Mouse (Mus musculus) ovary, postnatal 10 days (tissue): ENCODE data around the gene Krba1.

ENCODE experiments used
- DNase-seq: peaks from one replicate; pipeline ENCODE4 v3.0.0; 2022; ENCODE audit warnings: low spot score

The Krba1 gene

GRCm38 (mm10) chr6:48426956-48427355 is 31.6 kb downstream of the Krba1 start:
- no peak for DNase-seq

DNA sequence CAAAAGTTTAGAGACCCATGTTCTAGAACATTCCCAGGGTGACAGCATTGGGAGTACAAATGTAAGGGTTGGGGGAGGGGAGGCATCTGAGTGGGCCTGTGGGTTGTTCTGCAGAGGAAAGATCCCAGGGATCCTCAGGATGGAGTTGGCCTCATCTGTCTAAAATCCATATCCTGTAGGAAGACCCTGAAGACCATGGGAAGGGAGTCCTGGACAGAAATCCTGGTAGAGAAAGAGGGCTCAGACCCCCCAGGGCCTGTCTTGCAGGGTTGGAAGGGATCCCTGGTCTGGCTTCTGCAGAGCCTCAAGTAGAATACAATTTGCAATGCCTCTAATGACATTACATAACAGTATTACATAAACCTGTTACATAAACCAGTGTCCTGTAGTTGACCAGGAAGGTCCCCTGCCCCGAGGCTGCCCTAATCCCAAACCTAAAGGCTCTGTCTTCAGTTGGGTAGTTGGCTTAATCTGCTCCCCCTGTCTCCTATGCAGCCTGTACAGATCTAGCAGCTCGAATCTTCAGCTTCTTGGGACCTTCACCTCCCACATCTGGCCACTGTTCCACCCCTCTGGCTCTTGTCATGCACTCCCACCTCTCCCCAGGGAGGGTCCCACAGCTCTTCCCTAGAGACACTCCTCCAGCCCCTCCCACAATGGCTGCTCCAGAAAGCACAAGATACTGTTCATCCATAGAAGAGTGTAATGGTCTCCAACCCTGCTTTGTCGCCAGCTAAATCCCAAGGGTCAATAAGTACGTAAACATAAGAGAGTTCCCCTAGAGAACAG is 33.6 kb downstream of the Krba1 start:
- DNase-seq = no peak

DNA sequence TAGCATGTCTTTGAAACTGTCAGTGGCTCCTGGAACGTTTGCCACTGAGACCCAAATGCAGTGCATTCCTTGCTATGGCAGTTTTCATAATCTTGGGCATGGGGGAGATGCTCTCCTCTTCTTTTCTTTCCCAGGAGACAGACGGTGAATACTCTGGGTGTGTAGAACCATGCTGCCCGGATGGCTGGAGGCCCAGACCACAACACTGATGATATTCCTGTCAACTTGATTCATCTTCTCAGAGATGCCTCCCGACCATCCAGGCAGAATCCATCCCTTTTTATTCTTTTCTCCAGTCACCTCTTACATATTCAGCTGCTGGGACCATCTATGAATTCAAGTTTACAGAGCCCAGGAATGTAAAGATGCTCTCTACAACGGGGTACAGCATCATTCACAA is 35.4 kb downstream of the Krba1 start:
- no peak for DNase-seq

DNA sequence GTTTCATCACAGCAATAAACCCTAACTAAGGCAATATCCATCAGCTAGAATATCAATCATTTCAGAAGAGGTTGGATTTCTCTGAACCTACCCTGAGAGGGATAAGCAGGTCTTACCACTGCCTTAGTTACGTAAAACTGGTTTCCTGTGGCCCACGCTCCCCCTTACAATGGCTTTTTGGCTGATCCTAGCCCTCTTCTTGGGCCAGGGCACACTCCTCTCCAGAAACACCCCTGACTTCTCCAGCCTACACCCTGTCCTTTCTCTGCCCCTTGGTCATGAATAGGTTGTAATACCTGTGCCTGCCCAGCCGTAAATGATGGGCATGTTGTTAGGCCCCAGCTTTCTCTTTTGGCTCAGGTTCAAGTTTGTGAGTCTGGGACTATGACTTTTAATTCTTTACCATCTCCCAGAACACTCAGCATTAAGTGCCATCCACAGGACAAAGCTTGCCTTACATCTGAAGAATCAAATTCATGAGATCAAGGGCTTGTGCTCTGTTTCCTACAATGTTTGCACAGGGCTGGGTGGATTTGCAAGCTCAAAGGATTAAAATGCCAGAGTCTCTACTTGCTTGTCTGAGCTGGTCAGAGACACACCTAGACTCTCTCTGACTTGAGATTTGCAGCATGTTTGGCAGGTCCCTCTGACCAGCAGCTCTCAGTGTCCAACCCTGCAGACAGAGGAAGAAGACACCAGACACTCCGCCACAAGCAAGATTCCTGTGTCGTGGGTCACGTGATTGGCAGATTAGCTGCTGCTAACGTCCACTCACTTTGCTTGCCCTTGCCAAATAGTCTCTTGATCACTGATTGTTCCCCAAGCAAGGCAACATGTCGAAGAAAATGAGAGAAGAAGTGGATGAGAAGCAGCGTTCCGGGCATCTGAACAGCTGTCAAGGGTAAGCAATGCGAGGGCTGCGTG is 37.8 kb downstream of the Krba1 start:
- DNase-seq = no peak

DNA sequence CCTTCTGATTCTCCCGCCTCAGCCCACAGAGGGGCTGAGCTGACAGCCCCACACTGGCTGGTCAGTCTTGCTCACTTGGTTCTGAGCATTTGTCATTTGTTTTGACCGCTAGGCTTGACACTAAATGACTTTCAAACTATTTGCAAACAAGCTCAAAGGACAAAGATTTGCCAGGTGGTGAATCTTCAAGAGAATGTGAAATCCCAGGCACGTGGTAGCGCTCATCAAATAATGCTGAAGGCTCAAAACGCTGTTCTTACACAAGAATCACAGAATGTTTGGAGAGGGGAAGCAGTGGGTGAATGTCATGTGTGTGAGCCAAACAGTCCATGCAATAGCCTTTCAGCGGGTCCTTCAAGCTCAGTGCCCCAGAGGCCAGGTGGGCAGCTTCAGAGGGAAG is 39.3 kb downstream of the Krba1 start:
- DNase-seq = no peak

DNA sequence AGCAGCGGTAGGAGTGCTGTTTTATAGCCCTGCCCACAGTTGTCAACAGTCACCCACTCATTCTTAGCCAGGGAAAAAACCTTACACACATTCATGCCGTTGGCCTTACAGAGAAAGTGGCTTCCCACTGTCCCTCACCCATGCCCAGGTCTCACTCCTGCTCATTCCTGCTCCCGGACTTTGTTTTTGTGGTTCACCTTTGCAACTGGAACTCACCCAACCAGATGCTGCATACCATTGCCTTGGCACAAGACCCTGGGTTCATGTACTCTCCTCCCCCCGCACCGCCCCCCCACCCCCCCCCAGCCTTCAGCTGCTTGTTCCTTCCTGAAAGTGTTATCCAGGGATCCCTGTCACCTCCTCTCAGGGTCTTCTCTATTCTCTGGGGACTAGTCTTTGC is 39.7 kb downstream of the Krba1 start:
- DNase-seq = no peak

- DNase-seq = no peak
These were observed 40.4 kb downstream of the Krba1 start for GRCm38 (mm10) chr6:48435706-48436349.

DNA sequence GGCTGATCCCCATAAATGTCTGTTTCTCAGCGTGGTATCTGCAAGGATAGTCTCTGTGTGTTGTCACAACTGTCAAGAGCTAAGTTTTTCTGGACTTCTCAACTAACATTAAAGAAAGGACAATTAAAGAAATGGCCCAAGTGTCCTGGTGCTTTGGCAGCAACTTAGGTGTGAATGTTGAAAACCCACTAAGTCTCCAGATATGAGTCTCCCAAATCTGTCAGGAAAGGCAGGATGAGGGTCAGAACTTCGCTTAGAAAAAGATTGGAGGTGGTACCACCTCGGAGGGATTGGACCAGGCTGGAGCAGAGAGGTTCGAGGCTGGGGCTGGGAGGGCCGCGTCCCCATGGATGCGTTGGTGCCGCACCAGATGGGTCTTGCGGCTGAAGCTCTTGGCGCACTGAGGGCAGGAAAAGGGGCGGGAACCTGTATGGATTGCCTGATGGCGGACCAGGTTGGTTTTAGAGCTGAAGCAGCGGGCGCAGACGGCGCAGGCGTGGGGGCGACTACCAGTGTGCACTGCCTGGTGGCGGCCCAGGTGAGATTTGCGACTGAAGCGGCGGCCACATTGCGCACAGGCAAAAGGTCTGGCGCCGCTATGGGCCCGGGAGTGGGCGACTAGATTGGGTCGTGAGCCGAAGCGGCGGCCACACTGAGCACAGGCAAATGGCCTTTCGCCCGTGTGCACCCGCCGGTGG is 42.4 kb downstream of the Krba1 start:
- DNase-seq = no peak

DNA sequence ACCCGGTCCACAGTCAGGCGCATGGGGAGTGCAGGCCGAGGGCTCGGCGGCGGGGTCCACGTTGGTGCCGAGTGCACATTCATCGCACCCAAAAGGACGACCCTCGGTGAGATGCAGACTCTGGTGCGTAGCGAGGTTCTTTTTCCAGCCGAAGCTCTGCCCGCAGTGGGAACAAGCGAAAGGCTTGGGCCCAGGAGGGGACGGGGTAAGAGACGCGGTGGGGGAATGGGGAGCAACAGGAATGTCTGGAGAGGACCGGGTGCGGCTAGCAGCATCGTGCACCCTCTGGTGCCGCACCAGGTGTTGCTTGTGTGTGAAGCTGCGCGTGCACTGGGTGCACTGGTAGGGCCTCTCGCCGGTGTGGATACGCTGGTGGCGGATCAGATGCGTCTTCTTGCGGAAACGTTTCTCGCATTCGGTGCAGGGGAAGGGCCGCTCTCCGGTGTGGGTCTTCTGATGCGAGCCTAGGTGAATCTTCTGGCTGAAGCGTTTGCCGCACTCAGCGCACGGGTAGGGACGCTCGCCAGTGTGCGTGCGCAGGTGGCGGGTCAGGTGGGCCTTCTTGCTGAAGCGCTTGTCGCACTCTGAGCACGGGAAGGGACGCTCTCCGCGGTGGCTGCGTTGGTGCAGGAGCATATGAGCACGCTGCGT is 43.2 kb downstream of the Krba1 start:
- no peak for DNase-seq

- DNase-seq = no peak
These were observed 44.3 kb downstream of the Krba1 start for GRCm38 (mm10) chr6:48439654-48440053.

- DNase-seq = no peak
These were observed 45.1 kb downstream of the Krba1 start for GRCm38 (mm10) chr6:48440306-48441014.

- DNase-seq = peak; percentile 92
These were observed 48.4 kb downstream of the Krba1 start for GRCm38 (mm10) chr6:48443592-48444309.

DNA sequence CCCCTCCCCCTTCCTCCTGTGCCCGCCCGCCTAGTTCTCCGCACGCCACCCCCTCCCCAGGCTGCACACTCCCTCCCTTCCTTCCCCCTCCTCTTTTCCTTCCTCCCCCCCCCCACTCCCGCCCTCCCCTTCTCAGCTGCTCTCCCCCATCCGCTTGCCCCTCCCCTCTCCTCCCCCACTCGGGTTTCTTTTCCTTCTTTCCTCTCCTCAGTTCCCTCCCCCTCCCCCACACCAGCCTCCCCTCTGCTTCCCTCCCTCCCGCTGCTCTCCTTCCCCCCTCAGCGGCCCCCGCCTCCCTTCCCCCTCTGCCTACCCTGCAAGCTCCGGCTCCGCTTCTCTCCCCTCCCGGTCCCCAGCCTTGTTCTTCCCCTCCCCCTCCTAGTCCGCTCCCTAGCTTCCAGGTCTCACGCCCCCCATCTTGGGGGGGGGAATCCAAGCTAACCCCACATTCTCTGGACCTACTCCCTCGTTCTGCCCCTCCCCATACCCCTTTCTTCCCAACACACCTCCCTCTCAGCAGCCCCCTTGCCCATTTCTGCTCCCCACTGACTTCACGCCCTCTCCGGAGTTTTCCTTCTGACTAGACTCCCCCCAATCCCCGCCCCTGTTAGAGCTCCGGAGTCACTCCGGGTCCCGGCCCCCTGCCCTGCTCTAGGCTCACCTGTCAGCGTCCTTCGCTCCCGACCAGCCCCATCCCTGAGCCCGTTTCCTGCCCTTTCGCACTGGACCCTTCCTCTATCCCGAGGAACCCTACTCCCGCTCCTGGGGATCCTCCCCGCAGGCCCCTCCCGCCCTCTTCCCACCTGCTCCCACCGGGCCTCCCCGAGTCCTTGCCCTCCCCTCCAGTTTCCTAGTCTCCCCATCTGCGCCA is 49.2 kb downstream of the Krba1 start:
- DNase-seq = peak; percentile 43

- peak; percentile 45 for DNase-seq
These were observed 50.1 kb downstream of the Krba1 start, which contains the start of gene Zfp467 for GRCm38 (mm10) chr6:48445181-48446101. Gene Zfp467 (minus strand): TSS chr6:48445825.

- no peak for DNase-seq
These were observed 50.9 kb downstream of the Krba1 start for GRCm38 (mm10) chr6:48446256-48446655.

- DNase-seq = no peak
These were observed 51.5 kb downstream of the Krba1 start for GRCm38 (mm10) chr6:48446896-48447295.

- DNase-seq = no peak
These were observed 52.5 kb downstream of the Krba1 start, which contains the start of gene Sspo for GRCm38 (mm10) chr6:48447929-48448328. Gene Sspo (plus strand): TSS chr6:48448229.

- no peak for DNase-seq
These were observed 53.1 kb downstream of the Krba1 start for GRCm38 (mm10) chr6:48448527-48448926.
